Mouse (Mus musculus): ENCODE data around the gene Col28a1. TPM values are rescaled to one million over a fixed set of nuclear protein-coding genes. Genes with fewer than 3 reads are reported as not detected.

The Col28a1 gene
- polyA plus RNA-seq, 1 experiment, result not detected

DNA sequence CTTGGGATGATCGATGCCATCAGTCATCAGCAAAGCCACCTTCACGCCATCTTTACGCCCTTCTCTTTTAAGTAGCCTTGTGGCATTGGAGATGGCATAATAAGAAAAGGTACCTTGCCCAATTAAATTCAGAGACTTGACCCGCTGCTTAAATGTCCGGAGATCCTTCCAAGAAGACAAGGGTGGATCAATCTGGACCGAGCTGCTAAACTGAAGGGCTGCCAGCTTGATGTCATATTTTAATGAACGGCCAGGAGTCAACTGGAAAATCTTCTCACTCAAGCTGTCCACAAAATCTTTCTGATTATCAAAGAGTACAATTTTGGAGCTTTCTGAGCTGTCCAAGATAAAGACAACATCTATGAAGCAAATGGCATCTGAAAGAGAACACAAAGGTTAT lies 17.1 kb downstream of the Col28a1 start:
- H3K36me3 ChIP-seq (replicated peaks; ENCODE audit: low read length), result no peaks in the 10 kb centered on the region
- H3K9me3 ChIP-seq, result no peaks in the 10 kb centered on the region
- no peaks in the 10 kb centered on the region for H3K27me3 ChIP-seq (replicated peaks)
- TF ChIP-seq FLI1 (IDR thresholded peaks at IDR 0.05; ENCODE audit: low read length) (no peak), GATA1 (IDR thresholded peaks at IDR 0.05; ENCODE audit: borderline replicate concordance, low read length) (no peak)
- H3K4me3 ChIP-seq (replicated peaks), result no peak overlapping the region
- H3K4me1 ChIP-seq, result peaks cover 4% of the 10 kb centered on the region

GRCm38 (mm10) chr6:8174062-8174461 lies 18.4 kb downstream of the Col28a1 start:
- peaks cover 4% of the 10 kb centered on the region for H3K4me1 ChIP-seq
- no peak overlapping the region for H3K4me3 ChIP-seq (replicated peaks)
- no peaks in the 10 kb centered on the region for H3K9me3 ChIP-seq
- H3K36me3 ChIP-seq (replicated peaks; ENCODE audit: low read length), result no peaks in the 10 kb centered on the region
- TF ChIP-seq FLI1 (IDR thresholded peaks at IDR 0.05; ENCODE audit: low read length) (no peak), GATA1 (IDR thresholded peaks at IDR 0.05; ENCODE audit: borderline replicate concordance, low read length) (no peak)
- H3K27me3 ChIP-seq (replicated peaks), result no peaks in the 10 kb centered on the region

DNA sequence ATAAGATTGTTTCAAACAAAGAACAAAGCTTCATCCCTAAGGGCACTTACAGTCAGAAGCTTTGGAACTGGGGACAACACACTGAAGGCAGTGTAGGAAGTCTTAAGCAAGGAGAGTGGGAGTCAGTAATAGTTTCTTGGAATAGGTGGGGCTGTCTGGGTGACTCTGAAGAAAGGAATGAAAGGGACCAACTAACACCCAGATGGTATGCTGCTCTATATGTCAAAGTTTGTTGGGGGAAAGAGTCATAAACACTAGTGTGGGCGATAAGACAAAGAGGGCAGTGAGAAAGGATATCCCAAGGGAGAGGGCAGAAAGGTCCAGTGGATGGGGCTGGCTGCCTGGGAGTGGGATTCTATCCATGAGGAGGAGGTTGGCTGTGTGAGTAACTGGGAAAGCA lies 20.3 kb downstream of the Col28a1 start:
- H3K4me3 ChIP-seq (replicated peaks), result no peak overlapping the region
- TF ChIP-seq FLI1 (IDR thresholded peaks at IDR 0.05; ENCODE audit: low read length), result no peak
- TF ChIP-seq GATA1 (IDR thresholded peaks at IDR 0.05; ENCODE audit: borderline replicate concordance, low read length), result no peak
- H3K27me3 ChIP-seq (replicated peaks), result no peaks in the 10 kb centered on the region
- no peaks in the 10 kb centered on the region for H3K36me3 ChIP-seq (replicated peaks; ENCODE audit: low read length)
- no peaks in the 10 kb centered on the region for H3K9me3 ChIP-seq
- H3K4me1 ChIP-seq, result peaks cover 4% of the 10 kb centered on the region

DNA sequence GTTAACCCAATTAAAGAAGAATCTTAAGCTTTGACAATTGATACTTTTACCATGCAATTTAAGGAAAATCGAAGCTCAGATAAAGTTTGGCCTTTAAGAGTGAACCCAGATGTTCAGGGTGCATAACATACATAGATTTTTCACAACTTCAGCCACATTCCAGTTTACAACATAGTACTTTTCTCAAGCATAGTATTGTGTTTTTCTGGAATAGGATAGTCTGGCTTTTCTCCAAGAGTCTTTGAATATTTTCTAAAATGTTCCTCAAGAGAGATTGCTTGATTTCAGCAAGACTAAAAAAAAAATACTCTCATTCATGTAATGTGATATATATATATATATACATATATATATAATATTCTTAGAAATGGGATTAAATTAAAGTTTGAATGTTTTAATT lies 27.7 kb downstream of the Col28a1 start:
- TF ChIP-seq GATA1 (IDR thresholded peaks at IDR 0.05; ENCODE audit: borderline replicate concordance, low read length) (no peak), FLI1 (IDR thresholded peaks at IDR 0.05; ENCODE audit: low read length) (no peak)
- Histone ChIP-seq H3K27me3 (replicated peaks) (no peaks in the 10 kb centered on the region), H3K4me3 (replicated peaks) (no peak overlapping the region), H3K36me3 (replicated peaks; ENCODE audit: low read length) (no peaks in the 10 kb centered on the region), H3K4me1 (peaks cover 5% of the 10 kb centered on the region), H3K9me3 (no peaks in the 10 kb centered on the region)

DNA sequence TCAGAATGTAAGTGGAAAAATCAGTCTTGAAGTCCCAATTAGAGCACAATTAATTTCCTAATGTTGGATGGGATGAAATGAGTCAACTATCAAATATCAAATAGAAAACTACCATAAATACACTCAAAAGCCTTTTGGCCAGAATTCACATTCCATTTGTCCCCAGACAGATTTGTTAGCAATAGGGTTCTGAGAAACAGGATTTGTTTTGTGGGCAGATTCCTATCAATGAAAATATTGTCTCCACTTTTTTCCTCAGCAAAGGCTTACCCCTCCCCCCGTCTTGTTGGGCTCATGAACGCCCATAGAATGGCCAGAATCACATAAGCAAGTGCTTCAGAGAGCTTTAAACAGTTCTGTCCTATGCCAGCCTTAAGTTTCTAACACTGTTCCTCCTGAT lies 32.4 kb downstream of the Col28a1 start:
- Histone ChIP-seq H3K36me3 (replicated peaks; ENCODE audit: low read length) (no peaks in the 10 kb centered on the region), H3K4me3 (replicated peaks) (no peak overlapping the region), H3K9me3 (no peaks in the 10 kb centered on the region), H3K4me1 (peaks cover 5% of the 10 kb centered on the region), H3K27me3 (replicated peaks) (no peaks in the 10 kb centered on the region)
- no peak for TF ChIP-seq FLI1 (IDR thresholded peaks at IDR 0.05; ENCODE audit: low read length)
- TF ChIP-seq GATA1 (IDR thresholded peaks at IDR 0.05; ENCODE audit: borderline replicate concordance, low read length), result no peak

GRCm38 (mm10) chr6:8157121-8157520 lies 35.3 kb downstream of the Col28a1 start:
- H3K9me3 ChIP-seq, result no peaks in the 10 kb centered on the region
- no peak overlapping the region for H3K4me3 ChIP-seq (replicated peaks)
- H3K36me3 ChIP-seq (replicated peaks; ENCODE audit: low read length), result no peaks in the 10 kb centered on the region
- peaks cover 5% of the 10 kb centered on the region for H3K4me1 ChIP-seq
- no peaks in the 10 kb centered on the region for H3K27me3 ChIP-seq (replicated peaks)
- TF ChIP-seq GATA1 (IDR thresholded peaks at IDR 0.05; ENCODE audit: borderline replicate concordance, low read length) (no peak), FLI1 (IDR thresholded peaks at IDR 0.05; ENCODE audit: low read length) (no peak)

GRCm38 (mm10) chr6:8152551-8153361 lies 39.7 kb downstream of the Col28a1 start:
- H3K9me3 ChIP-seq, result no peaks in the 10 kb centered on the region
- H3K36me3 ChIP-seq (replicated peaks; ENCODE audit: low read length), result no peaks in the 10 kb centered on the region
- H3K4me3 ChIP-seq (replicated peaks), result no peak overlapping the region
- no peaks in the 10 kb centered on the region for H3K4me1 ChIP-seq
- no peak for TF ChIP-seq GATA1 (IDR thresholded peaks at IDR 0.05; ENCODE audit: borderline replicate concordance, low read length)
- no peak for TF ChIP-seq FLI1 (IDR thresholded peaks at IDR 0.05; ENCODE audit: low read length)
- H3K27me3 ChIP-seq (replicated peaks), result no peaks in the 10 kb centered on the region

- Histone ChIP-seq H3K9me3 (no peaks in the 10 kb centered on the region), H3K4me3 (replicated peaks) (no peak overlapping the region), H3K36me3 (replicated peaks; ENCODE audit: low read length) (no peaks in the 10 kb centered on the region), H3K27me3 (replicated peaks) (no peaks in the 10 kb centered on the region), H3K4me1 (no peaks in the 10 kb centered on the region)
- no peak for TF ChIP-seq FLI1 (IDR thresholded peaks at IDR 0.05; ENCODE audit: low read length)
- TF ChIP-seq GATA1 (IDR thresholded peaks at IDR 0.05; ENCODE audit: borderline replicate concordance, low read length), result no peak
These were observed 43.5 kb downstream of the Col28a1 start for GRCm38 (mm10) chr6:8148916-8149315.

GRCm38 (mm10) chr6:8141881-8142280 lies 50.5 kb downstream of the Col28a1 start:
- Histone ChIP-seq H3K4me1 (no peaks in the 10 kb centered on the region), H3K27me3 (replicated peaks) (no peaks in the 10 kb centered on the region), H3K9me3 (no peaks in the 10 kb centered on the region), H3K4me3 (replicated peaks) (no peak overlapping the region), H3K36me3 (replicated peaks; ENCODE audit: low read length) (no peaks in the 10 kb centered on the region)
- TF ChIP-seq FLI1 (IDR thresholded peaks at IDR 0.05; ENCODE audit: low read length), result no peak
- no peak for TF ChIP-seq GATA1 (IDR thresholded peaks at IDR 0.05; ENCODE audit: borderline replicate concordance, low read length)

- Histone ChIP-seq H3K4me1 (no peaks in the 10 kb centered on the region), H3K4me3 (replicated peaks) (no peak overlapping the region), H3K27me3 (replicated peaks) (no peaks in the 10 kb centered on the region), H3K9me3 (peaks cover 5% of the 10 kb centered on the region; the same call in 1 of the 2 replicates), H3K36me3 (replicated peaks; ENCODE audit: low read length) (no peaks in the 10 kb centered on the region)
- TF ChIP-seq GATA1 (IDR thresholded peaks at IDR 0.05; ENCODE audit: borderline replicate concordance, low read length) (no peak), FLI1 (IDR thresholded peaks at IDR 0.05; ENCODE audit: low read length) (no peak)
These were observed 62.3 kb downstream of the Col28a1 start for GRCm38 (mm10) chr6:8130149-8130548.

Measured in megakaryocyte, embryonic 14.5 days (primary cell).